Mouse (Mus musculus): ENCODE measurements around the gene Usb1. TPM values are rescaled to one million over a fixed set of nuclear protein-coding genes. Genes with fewer than 3 reads are reported as not detected.

The Usb1 gene
- polyA plus RNA-seq, 1 experiment from 2014 or later: 10.9 TPM

DNA sequence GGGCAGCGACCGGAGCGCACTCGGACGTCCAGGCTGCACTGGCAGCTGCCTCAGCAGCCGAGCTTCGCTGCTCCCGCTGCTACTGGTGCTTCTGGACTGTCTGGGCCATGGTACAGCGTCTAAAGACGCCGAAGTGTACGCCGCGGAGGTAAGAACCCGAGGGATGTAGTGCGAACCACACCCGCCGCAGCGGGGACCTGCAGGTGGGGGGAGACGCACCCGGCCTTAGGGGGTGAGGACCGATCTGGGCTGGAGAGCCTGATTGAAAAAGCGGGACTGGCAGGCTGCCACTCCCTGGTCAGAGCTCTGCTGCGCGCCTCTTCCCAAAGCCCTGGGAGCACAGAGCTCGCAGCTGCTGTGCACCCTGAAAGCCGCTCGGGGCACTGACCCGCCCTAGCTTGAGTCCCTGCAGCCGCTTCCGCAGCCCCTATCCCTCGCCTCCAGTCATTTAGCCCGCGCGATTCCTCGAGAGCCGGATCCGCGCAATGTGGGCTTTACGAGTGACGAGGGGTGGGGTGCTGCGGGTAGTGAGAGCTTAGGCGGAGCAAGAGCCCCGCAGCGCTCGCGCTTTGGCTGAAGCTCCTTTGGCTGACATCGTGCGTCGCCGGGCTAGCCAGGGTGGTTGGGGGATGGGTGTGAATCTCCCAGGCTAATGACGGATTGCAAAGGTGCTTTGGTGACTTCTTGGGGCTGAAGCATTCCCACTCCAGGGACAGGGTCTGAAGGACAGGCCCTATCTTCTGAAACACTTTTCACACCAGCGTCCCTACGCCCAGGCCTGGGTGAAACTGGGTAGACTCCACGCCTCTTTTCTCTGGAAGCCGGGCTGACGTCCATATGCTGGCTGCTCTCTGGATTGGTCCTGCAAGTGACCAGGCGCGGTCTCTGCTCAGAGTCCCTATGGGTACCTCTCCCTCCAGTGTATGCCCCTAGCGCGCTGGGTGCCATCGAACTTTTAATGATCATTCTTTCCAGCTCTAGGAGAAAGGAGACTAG lies 21.1 kb downstream of the Usb1 start:
- no peak for TF ChIP-seq EP300 (IDR thresholded peaks at IDR 0.05; ENCODE audit: low read depth)
- TF ChIP-seq CTCF (IDR thresholded peaks at IDR 0.05; ENCODE audit: low read depth): no peak
- Histone ChIP-seq H3K9me3 (ENCODE audit: low read length) (no peaks in the 10 kb centered on the region), H3K4me3 (ENCODE audit: low read depth, low read length) (peak overlapping the region; percentile 57), H3K4me2 (ENCODE audit: low read depth, low read length) (peak overlapping the region; percentile 85), H3K9ac (replicated peaks) (peak overlapping the region; percentile 57), H3K27ac (ENCODE audit: low read depth) (no peak overlapping the region), H3K27me3 (ENCODE audit: insufficient read depth, low read length) (peaks cover 39% of the 10 kb centered on the region), H3K4me1 (ENCODE audit: insufficient read depth) (peaks cover 11% of the 10 kb centered on the region), H3K36me3 (replicated peaks; ENCODE audit: insufficient read depth, low read length) (no peaks in the 10 kb centered on the region)
- DNase-seq (peak; percentile 38), ATAC-seq (peak; percentile 41)
- 6% methylated on average over 61 of the region's 62 CpGs for WGBS (ENCODE audit: insufficient replicate concordance)

DNA sequence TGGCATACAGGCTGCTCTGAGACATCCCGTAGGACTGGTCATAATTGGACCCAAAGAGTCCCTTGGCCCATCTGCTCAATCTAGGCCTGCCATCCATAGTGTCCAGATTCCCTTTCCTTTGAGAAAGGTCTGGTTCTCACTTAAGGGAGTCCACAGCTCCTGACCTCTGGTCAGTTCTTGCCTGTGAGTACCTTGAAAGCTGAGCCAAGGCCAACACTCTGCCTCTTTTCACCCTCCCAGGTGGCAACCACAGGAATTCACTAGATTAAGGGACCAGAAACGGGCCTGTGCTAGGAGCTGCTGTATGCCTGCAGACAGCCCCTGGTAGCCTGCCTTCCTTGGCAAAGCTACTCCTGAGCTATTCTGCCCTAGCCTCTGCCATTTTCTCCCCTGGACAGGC lies 22.5 kb downstream of the Usb1 start:
- Histone ChIP-seq H3K4me2 (ENCODE audit: low read depth, low read length) (no peak overlapping the region), H3K9ac (replicated peaks) (no peak overlapping the region), H3K27ac (ENCODE audit: low read depth) (no peak overlapping the region), H3K9me3 (ENCODE audit: low read length) (no peaks in the 10 kb centered on the region), H3K27me3 (ENCODE audit: insufficient read depth, low read length) (peaks cover 39% of the 10 kb centered on the region), H3K36me3 (replicated peaks; ENCODE audit: insufficient read depth, low read length) (no peaks in the 10 kb centered on the region), H3K4me1 (ENCODE audit: insufficient read depth) (peaks cover 21% of the 10 kb centered on the region), H3K4me3 (ENCODE audit: low read depth, low read length) (no peak overlapping the region)
- WGBS (ENCODE audit: insufficient replicate concordance): 80% methylated on average over 2 of the region's 2 CpGs
- DNase-seq (no peak), ATAC-seq (no peak)
- TF ChIP-seq EP300 (IDR thresholded peaks at IDR 0.05; ENCODE audit: low read depth): no peak

DNA sequence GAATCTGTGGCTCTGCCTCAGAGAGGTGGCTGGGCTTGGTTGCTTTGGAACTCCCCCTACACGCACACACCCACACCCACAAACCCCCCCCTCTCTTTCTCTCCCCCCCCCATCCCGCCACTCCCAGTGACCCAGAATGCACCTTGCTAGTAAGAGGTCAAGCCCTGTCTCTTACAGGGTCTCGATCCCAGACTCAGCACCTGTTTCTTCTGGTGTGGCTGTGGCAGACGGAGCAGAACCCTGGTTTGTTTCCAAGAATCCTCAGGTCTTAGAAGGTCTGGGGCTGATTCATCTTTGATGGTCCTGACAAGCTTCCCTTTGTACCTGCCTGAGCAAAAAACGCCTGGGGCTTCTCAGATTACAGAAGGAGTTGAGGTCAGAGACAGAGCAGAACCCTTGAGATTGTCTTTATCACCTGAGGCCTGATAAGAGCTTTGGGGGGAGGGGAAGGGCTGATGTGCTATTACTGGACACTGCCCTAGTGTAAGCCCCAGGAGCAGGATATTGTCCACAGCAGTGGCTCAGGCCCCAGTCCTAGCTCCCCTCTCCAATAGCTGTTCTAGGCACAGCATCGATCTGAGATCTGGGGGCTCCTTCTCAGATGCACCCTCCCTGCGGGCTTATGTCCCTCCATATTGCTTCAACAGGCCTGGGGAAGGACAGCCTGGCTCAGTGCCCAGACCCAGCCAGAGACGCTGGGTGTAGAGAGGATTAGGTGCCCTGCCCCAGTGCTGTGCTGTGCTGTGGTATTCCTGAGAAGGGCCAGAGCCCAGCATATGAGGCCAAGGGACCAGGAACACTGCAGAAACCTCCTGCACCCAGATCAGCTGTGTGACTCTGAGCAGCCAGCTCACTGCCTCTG lies 26.7 kb downstream of the Usb1 start:
- TF ChIP-seq CTCF (IDR thresholded peaks at IDR 0.05; ENCODE audit: low read depth): no peak
- TF ChIP-seq EP300 (IDR thresholded peaks at IDR 0.05; ENCODE audit: low read depth): no peak
- DNase-seq (no peak), ATAC-seq (no peak)
- H3K9ac ChIP-seq (replicated peaks): no peak overlapping the region
- H3K27ac ChIP-seq (ENCODE audit: low read depth): no peak overlapping the region
- H3K9me3 ChIP-seq (ENCODE audit: low read length): no peaks in the 10 kb centered on the region
- peaks cover 22% of the 10 kb centered on the region for H3K4me1 ChIP-seq (ENCODE audit: insufficient read depth)
- no peaks in the 10 kb centered on the region for H3K36me3 ChIP-seq (replicated peaks; ENCODE audit: insufficient read depth, low read length)
- peaks cover 9% of the 10 kb centered on the region for H3K27me3 ChIP-seq (ENCODE audit: insufficient read depth, low read length)
- H3K4me3 ChIP-seq (ENCODE audit: low read depth, low read length): no peak overlapping the region
- no peak overlapping the region for H3K4me2 ChIP-seq (ENCODE audit: low read depth, low read length)
- 50% methylated on average over 8 of the region's 8 CpGs for WGBS (ENCODE audit: insufficient replicate concordance)

DNA sequence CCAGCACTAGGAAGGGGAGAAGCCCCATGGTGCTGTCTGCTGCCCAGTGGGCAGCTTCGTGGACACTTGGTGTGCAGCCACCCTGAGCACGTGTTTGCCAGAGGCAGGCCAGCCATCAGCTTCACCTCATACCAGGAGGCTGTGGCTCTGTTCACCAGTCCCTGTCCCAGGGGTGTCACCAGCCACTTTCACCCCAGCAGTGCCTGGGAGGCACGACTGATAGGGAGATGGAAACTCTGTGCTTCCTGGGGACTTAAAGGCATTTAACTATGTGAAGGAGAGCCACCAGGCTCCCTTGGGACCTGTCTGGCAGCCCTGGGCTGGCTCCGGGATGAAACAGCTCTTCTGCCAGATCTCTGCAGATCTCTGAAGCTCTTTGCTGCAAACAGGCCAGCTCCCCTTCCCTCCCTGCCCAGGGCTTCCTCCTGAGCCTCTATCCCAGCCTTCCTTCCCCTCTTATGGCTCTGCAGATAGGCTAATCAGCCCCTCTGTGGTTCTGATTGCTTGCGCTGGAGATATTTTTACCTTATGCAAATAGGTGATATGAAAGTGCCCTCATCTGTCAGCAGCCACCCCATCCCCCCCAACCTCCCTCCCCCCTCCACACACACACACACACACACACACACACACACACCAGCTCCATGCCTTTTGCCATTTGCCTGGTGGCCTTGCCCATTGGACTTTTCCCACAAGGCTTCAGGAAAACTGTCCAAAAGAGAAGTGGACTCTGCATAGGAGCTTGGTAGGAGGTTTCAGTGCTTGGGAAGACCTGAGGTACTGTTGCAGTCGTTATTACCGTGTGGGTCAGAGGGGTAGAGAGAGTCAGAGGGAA lies 28.3 kb downstream of the Usb1 start:
- Histone ChIP-seq H3K4me1 (ENCODE audit: insufficient read depth) (peaks cover 22% of the 10 kb centered on the region), H3K27me3 (ENCODE audit: insufficient read depth, low read length) (no peaks in the 10 kb centered on the region), H3K4me2 (ENCODE audit: low read depth, low read length) (no peak overlapping the region), H3K9ac (replicated peaks) (no peak overlapping the region), H3K27ac (ENCODE audit: low read depth) (no peak overlapping the region), H3K4me3 (ENCODE audit: low read depth, low read length) (no peak overlapping the region), H3K9me3 (ENCODE audit: low read length) (no peaks in the 10 kb centered on the region), H3K36me3 (replicated peaks; ENCODE audit: insufficient read depth, low read length) (no peaks in the 10 kb centered on the region)
- 36% methylated on average over 7 of the region's 7 CpGs for WGBS (ENCODE audit: insufficient replicate concordance)
- peak; percentile 47; the same call in 1 of the 2 replicates for TF ChIP-seq EP300 (IDR thresholded peaks at IDR 0.05; ENCODE audit: low read depth)
- TF ChIP-seq CTCF (IDR thresholded peaks at IDR 0.05; ENCODE audit: low read depth): no peak
- peak; percentile 41; the same call in 1 of the 2 replicates for ATAC-seq
- no peak for DNase-seq

DNA sequence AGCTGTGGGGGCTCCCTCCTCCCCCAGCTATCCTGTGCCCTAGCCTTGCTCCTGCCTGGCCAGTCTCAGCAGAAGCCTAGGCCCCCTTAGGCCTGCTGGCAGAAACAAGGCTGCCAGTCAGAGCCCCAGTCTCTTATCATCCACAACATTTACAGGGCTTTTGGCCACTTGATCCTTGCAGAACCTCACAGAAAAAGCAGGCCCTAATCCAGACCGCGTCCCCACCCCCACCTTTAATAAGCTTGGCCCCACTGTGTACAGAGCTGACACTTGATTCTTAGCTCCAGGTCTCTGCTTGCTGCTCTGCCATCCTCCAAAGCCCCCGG lies 28.9 kb downstream of the Usb1 start:
- TF ChIP-seq EP300 (IDR thresholded peaks at IDR 0.05; ENCODE audit: low read depth) (no peak), CTCF (IDR thresholded peaks at IDR 0.05; ENCODE audit: low read depth) (no peak)
- peaks cover 22% of the 10 kb centered on the region for H3K4me1 ChIP-seq (ENCODE audit: insufficient read depth)
- H3K9ac ChIP-seq (replicated peaks): no peak overlapping the region
- 65% methylated on average over 3 of the region's 3 CpGs for WGBS (ENCODE audit: insufficient replicate concordance)
- H3K36me3 ChIP-seq (replicated peaks; ENCODE audit: insufficient read depth, low read length): no peaks in the 10 kb centered on the region
- DNase-seq (no peak), ATAC-seq (no peak)
- no peak overlapping the region for H3K4me3 ChIP-seq (ENCODE audit: low read depth, low read length)
- H3K27me3 ChIP-seq (ENCODE audit: insufficient read depth, low read length): no peaks in the 10 kb centered on the region
- no peak overlapping the region for H3K27ac ChIP-seq (ENCODE audit: low read depth)
- no peaks in the 10 kb centered on the region for H3K9me3 ChIP-seq (ENCODE audit: low read length)
- H3K4me2 ChIP-seq (ENCODE audit: low read depth, low read length): no peak overlapping the region

Data from liver, postnatal 0 days (tissue).